Mouse (Mus musculus): ENCODE results near the gene 2900026A02Rik.
A peak's percentile ranks its signal among the peaks of the same experiment; 100 is the strongest.

The 2900026A02Rik gene

GRCm38 (mm10) chr5:113150871-113151553 is 70.0 kb downstream of the 2900026A02Rik start:
- no peak for DNase-seq (ENCODE audit: low spot score)

- DNase-seq (ENCODE audit: low spot score) = no peak
Observed at GRCm38 (mm10) chr5:113149052-113149451, 72.0 kb downstream of the 2900026A02Rik start.

- DNase-seq (ENCODE audit: low spot score) = no peak
Observed at GRCm38 (mm10) chr5:113147994-113148471, 73.0 kb downstream of the 2900026A02Rik start.

GRCm38 (mm10) chr5:113146656-113147055 is 74.4 kb downstream of the 2900026A02Rik start:
- no peak for DNase-seq (ENCODE audit: low spot score)

GRCm38 (mm10) chr5:113145171-113145570 is 75.9 kb downstream of the 2900026A02Rik start:
- DNase-seq (ENCODE audit: low spot score) = no peak

- no peak for DNase-seq (ENCODE audit: low spot score)
Observed at GRCm38 (mm10) chr5:113142486-113142885, 78.5 kb downstream of the 2900026A02Rik start.

- no peak for DNase-seq (ENCODE audit: low spot score)
Observed at GRCm38 (mm10) chr5:113142018-113142417, 79.0 kb downstream of the 2900026A02Rik start.

GRCm38 (mm10) chr5:113140872-113141271 is 80.2 kb downstream of the 2900026A02Rik start:
- no peak for DNase-seq (ENCODE audit: low spot score)

GRCm38 (mm10) chr5:113140051-113140450 is 81.0 kb downstream of the 2900026A02Rik start:
- DNase-seq (ENCODE audit: low spot score) = no peak

- no peak for DNase-seq (ENCODE audit: low spot score)
Observed at GRCm38 (mm10) chr5:113139064-113139726, 81.8 kb downstream of the 2900026A02Rik start.

- DNase-seq (ENCODE audit: low spot score) = peak; percentile 53
Observed at GRCm38 (mm10) chr5:113138319-113139063, 82.5 kb downstream of the 2900026A02Rik start.

- DNase-seq (ENCODE audit: low spot score) = no peak
Observed at GRCm38 (mm10) chr5:113137691-113138318, 83.2 kb downstream of the 2900026A02Rik start.

GRCm38 (mm10) chr5:113136951-113137487 is 84.0 kb downstream of the 2900026A02Rik start:
- DNase-seq (ENCODE audit: low spot score) = no peak

- no peak for DNase-seq (ENCODE audit: low spot score)
Observed at GRCm38 (mm10) chr5:113135513-113135912, 85.5 kb downstream of the 2900026A02Rik start.

- DNase-seq (ENCODE audit: low spot score) = no peak
Observed at GRCm38 (mm10) chr5:113133722-113134710, 87.0 kb downstream of the 2900026A02Rik start.

GRCm38 (mm10) chr5:113133080-113133491 is 88.0 kb downstream of the 2900026A02Rik start:
- peak; percentile 60 for DNase-seq (ENCODE audit: low spot score)

- peak; percentile 49 for DNase-seq (ENCODE audit: low spot score)
Observed at GRCm38 (mm10) chr5:113132635-113133041, 88.4 kb downstream of the 2900026A02Rik start.

GRCm38 (mm10) chr5:113128426-113128825 is 92.6 kb downstream of the 2900026A02Rik start:
- DNase-seq (ENCODE audit: low spot score) = no peak

GRCm38 (mm10) chr5:113126476-113126875 is 94.6 kb downstream of the 2900026A02Rik start:
- DNase-seq (ENCODE audit: low spot score) = no peak

GRCm38 (mm10) chr5:113123693-113124092 is 97.3 kb downstream of the 2900026A02Rik start:
- DNase-seq (ENCODE audit: low spot score) = no peak
